Mouse (Mus musculus): ENCODE measurements at regions not wholly inside any gene's neighbourhood (a gene's known extent, or its start where the extent isn't known, plus 50 kb on each side); places are given as distances from the start of the nearest gene placed in this dataset.

DNA sequence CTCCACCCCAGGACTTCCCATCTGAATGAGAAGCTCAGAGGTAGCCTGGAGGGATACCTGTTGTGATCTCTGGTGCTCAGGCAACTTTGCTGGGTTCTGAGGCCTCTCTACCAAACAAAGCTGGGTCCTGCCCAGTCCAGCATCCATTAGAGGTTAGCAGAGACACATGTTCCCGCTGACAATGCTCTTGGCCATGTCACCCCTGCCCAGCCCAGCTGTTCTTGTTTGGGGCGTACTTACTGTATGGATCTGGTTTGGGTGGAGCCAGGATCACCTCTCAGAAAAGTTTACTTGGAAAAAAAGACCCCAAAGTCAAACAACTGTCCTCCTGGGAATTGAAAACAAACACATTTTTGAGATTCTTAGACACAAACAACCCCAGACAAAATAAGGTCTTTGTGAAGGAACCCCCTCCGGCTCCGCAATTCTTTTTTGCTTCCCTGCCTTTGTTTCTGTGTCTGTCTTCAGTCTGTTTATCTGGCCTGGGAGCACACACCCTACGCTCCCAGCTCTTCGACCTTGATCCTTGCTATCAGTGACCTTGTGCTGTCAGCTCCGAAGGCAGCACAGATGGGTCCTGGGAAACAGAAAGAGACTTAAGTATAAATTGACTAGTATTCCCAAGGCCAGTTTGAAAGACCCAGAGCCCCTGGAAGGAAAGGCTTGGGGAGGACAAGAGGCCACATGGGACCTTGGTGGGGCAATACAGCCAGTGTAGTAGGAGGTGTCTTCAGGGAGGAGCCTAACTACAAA is 68.1 kb upstream of the Serp2 start:
- no peak for DNase-seq

DNA sequence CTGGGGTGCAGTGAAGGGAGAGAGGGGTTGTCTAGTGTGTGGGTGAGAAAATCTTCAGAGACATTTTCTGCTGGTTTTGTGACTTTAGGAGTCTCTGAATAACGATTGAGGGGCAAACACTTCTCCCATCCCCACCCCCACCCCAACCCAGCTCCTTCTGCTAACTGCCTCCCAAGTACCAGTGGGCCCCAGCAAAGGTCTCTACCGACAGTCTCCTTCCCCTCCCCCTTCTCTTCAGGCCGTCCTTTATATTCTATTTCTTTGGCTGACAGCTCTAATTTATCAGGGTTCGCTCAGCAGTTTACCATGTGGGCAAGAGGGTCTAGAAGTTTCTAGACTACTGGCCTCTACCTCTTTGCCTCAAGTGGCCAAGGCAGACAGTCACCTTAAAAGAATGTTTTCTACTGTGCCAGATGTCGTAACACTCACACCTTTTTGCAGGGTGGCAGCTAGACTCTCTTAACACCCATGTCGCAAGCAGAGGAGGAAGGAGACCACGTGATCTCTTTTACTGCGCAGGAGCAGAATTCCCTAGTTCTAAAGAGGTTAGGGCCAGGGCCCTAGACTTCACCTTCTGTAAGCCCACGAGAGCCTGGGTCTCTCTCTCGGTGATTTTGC is 66.8 kb upstream of the Serp2 start:
- no peak for DNase-seq

DNA sequence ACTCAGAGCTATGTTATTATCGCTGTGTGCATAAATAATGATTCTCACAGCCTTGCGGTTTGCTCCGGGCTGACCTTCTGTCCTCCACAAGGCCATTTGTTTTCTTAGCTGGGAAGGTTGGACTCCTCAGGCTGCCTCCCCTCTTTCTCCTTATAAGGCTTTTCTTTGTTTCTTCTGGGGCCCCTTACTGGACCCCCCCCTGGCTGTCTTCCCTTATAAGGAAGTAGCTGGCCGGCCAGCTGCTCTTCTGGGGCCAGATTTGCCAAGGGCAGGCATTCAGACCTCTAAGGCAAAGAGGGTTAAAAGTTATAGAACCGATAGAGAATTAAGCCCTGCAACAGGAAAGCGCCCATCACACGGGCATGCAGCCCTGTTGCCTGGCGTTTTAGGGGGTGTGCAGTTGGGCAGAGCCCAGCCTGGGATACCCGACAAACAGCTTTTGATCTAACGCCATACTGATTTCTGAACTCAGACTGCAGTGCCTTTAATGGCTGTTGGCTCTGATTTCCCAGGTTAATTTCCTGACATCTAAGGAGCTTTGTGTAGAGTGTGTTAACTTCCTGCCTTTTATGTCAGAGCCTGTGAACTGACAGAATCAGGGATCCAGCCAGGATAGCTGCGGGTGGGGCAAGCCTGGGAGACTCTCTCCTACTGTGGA is 66.1 kb upstream of the Serp2 start:
- DNase-seq = peak in 1 of 2 experiments; percentile 34

DNA sequence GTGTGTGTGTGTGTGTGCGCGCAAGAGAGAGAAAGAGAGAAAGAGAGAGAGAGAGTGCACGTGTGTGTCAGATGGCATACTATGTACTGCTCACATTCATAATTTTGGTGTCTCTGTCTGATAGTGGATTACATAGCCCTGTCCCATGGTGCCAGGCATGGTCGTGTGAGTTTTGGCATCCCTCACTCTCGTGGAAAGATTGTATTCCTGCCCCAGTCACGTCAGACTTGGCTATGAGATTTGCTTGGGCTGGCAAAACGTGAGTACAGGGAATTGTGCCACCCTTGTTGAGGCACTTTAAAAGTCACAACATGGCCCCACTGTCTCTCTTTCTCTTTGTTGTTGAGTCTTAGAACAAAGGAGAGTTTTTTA is 62.3 kb upstream of the Serp2 start:
- no peak for DNase-seq

DNA sequence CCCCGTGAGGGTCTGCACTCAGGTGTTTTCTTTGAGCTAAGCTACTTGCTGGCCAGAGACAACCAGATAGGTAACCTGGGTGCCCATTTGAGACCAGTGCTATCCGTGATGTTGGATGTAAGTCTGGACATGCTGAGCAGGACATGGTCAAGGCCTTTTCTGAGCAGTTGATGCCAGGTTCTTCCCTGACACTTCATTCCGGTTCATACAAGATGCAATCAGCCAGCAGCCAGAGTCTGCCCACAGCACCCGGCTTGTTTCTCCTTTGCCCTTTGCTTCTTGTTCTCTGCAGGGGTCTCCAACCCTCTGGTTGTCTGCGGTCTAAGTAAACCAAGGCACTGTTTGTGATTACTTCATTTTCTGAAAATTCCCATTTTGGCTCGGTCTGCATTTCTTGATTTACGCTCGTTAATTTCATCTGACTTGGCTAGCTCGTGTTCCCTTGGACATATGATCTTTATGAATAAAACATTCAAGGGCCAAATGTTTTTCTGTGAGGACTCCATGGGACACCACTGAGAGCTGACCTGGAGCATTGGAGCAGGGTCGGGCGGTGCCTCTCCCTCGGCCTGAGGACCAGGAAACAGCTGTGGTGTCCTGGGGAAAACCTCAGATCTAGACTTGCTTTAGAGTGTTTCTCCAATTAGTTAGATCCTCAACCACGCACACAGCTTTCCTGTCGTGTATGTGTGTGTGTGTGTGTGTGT is 61.8 kb upstream of the Serp2 start:
- DNase-seq = no peak

DNA sequence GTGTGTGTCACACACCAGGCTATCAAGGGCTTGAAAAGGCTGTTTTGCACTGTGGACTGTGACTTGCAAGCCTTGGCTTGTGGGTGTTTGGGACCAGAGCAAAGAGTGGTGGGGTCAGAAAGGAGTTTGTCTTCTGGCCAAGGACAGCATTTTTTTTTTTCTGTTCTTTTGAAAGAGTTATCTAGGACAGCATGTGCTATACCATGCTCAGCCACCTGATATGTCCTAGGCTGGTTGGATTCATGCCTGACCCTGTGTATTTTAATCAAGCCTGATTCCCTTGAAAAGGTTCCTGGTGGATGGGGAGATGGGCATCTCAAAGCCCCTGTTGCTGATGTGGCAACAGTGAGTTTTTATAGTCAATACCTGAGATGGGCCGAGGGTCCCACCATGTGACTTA is 61.2 kb upstream of the Serp2 start:
- no peak for DNase-seq

DNA sequence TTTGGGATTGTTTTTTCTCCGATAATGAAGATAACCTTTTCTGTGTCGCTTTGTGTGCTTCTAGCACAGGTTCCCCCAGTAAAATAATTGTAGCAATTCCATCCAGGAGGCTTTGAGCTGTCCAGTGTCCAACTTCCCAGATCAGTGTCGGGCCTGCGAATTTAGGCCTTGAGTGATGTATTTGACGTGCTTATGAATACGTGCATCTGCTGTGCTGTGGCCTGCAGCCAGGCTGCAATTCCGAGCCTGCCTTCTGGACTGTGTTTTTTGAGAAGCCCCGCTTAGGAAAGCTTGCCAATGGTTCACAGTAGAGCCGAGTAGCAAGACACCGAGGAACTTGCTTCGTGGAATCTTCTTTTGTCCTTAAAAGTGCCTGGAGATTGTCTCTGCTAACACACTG is 60.8 kb upstream of the Serp2 start:
- no peak for DNase-seq

DNA sequence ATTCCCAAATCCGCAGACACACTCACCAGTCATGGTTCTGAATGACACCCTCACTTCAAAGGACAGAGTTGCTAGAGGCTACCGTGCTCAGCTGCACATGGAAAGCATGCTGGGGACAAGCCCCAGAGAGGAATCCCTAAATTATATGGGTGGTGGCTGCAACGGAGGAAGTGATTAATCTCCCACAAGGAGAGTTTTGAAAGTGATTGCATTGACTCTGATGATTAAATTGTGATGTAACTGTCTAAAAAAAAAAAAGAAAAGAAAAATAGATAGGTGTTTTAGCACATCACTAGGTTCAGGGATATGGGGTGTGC is 59.6 kb upstream of the Serp2 start:
- DNase-seq = no peak

DNA sequence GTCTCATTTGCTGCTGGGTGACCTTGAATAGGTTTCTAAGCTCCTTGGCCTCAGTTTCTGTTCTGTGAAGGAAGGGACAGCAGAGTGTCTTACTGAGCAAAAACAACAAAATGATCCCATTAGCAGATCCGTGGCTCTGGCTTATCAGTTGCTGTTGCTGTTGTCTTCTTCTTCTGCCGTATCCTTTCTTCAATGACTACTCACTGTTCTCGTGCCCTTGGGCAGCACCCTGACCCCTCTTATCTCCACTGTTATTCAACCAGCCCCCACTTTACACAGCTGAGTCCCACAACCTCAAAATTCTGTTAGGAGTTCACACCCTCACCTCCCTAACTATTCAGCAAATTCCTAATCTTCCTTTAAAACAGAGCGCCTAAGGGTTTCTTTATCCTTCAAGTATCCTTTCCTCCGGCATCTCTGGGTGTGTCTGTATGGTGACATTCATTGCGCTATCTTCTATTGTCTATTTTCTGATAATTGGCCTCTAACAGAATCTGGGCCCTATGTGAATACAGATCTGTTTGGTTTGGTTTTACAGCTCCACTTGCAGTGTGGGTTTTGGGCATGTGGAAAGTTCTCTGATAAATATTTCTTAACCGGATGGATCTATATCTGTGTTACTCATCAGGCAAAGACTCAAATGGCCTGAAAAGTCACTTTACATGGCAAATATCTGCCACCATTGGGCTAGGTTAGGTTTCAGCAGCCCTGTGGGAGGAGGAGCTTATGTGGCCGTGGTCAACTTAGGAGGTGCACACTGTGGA is 59.1 kb upstream of the Serp2 start:
- DNase-seq = no peak

DNA sequence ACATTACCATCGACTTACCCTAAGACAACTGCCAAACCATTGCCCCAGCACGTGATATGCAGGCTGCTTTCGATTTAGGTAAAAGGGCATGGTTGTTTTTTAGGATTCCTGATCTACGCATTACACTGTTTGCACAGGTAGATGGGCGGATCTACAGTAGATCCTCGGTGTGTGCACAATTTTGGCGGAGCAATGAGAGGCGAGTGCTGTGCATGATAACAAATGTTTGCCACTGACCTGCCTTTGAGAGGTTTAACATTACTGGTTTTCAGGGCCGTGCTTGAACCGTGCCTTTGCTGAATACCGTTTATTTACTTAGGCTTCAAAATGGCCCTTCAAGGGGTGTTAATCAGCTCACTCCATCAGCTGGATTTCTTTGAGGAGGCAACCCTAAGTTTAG is 58.5 kb upstream of the Serp2 start:
- no peak for DNase-seq

DNA sequence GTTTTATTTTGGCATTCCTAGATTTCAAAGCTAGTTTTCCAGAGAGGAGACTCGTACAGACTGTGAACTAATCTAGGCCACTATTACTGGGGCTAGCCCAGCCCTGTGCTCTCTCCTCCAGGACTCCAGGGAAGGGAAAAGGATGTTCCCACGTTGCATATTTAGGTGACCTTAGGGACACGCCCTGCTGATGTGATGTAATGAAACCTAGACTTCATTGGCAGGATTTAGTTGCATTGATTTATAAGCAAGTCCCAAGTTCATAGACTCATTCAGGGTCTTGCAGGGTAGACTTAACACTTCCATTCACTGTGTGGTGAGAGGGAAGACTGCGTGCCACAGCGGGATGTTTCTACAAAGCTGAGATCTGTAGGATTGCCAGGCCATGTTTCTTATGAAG is 58.0 kb upstream of the Serp2 start:
- DNase-seq = no peak

DNA sequence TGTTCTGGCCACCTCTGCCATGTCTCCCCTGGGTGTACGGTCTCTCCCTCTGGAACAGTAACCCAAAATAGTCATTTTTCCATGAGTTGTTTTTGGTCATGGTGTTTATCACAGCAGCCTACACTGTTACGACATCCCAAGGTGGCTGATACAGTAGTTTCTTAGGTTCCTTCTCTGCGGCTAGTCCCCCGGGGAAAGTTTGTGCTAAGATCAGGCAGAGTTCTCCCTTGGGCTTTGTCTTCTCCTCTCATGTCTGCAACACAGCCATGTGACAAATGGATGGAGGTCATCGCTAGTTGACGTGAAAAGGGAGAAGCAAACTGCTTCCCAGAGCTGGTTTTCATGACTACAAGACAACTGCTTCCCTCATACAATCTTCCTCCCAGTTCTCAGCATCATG is 56.9 kb upstream of the Serp2 start:
- DNase-seq = no peak

DNA sequence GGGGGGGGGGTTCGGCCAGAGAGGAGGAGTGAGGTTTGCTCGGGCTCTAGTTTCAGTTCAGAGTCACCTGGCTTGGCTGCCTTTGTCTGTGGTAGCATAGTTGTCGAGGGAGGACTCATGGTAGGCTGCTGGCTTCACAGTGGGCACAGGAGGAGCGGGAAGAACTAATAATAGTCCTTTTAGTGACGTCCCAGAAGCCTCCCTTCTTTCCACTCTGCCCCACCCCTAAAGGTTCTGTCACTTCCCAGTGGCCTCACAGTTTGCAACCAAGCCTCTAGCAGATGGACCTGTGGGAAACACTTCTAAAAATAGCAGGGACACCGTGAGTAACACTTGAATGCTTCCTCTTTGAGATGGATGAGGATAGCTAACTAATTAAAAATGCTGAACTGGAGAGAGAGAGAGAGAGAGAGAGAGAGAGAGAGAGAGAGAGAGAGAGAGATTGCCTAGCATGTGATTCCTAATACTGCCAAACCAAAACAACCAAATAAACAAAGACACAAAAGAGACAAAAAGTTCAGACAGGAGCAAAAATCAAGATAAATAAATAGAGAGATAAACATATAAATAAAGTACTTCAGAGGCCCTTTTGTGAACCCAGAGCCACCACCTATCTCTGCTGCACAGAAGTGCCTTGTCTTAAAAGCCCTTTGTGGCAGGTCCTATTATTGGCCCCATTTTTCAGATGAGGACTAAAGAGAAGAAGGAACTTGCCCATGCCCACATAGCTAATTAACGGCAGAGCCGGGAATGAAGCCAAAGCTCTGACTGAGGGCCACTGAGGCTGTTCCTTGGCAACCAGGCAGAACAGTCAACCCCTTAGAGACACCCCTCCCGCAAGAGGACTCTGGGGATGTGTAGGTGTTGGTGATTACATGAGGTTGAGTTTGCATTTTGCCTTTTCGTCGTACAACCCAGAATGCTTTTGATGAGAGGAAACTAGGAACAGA is 54.0 kb upstream of the Serp2 start:
- DNase-seq = peak in 1 of 2 experiments; percentile 28
